Comparison of ENCODE assay signal across 13 mouse cellular contexts in the genomic region with DNA sequence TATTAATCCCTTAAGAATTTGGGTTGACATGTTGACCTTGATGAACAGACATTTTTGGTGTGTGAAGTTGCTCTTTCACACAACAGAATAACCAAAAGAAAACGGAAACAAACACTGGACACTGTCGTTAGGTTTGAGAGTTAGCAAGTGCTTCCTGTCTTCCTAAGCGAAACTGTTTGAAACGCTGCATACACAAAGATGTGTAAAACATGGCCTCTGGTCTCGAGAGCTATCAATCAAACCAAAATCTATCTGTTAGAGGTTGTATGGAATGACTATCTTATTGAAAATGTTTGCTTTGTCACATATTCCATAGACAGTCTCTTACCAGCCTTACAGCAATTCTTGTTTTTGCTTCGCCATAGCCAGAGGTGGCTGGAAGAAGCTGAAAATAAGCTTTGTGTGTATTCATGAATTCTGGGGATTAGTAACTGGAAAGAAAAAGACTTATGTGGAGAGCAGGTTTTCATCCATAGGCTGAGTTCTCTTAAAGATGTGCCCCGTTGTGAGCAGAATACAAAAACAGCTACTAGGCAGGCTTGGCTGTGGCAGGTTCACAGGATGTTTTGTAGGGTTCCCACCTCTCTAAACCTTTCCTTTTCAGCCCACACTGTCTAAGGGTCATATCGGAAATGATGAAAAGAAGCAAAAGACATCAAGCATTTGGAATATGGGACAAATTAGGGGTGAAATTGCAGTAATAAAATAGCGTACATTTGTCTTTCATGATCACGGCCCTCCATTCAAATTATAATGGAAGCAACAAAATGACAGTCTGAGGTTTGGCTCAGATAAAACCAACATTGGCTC.
DNase-seq lines count a peak whose midpoint lies in the region; ATAC-seq lines count a peak whose summit lies in the region.
"Had no signal": no experiment of that assay in that cellular context is flagged by ENCODE, and none has a peak within 500 bp of the region (broad histone marks: within the 10 kb centered on the region; RNA-seq: fewer than 3 reads in every experiment).

No protein-coding gene starts in this region.

- H3K4me2 ChIP-seq in neural tube, embryonic 11.5 days (ENCODE audit: low read depth), result no peak overlapping the region
- H3K4me2 ChIP-seq in forebrain, embryonic 16.5 days (ENCODE audit: low read length), result peak overlapping the region; percentile 54
- H3K4me2 ChIP-seq in midbrain, embryonic 13.5 days (replicated peaks), result peak overlapping the region; percentile 48
- H3K4me2 ChIP-seq: embryonic facial prominence, embryonic 13.5 days; heart, embryonic 13.5 days had no signal

- DNase-seq in neural tube, embryonic 11.5 days (ENCODE audit: low spot score), result peak; percentile 12
- no peak for DNase-seq in neural tube, embryonic 10.5 days (ENCODE audit: extremely low spot score, low spot score)
- DNase-seq in spleen, postnatal 14 days (ENCODE audit: low spot score in 2 of 2), result no peak
- no peak for DNase-seq in ovary, adult 18-20 months (ENCODE audit: low spot score)
- DNase-seq in adrenal gland, postnatal 36 days, result no peak
- DNase-seq: liver, postnatal 0 days; retina, postnatal 1 day; thymus, postnatal 36 days had no signal

- H3K9me3 ChIP-seq in neural tube, embryonic 11.5 days (ENCODE audit: control insufficient read depth, low read length), result no peaks in the 10 kb centered on the region
- no peaks in the 10 kb centered on the region for H3K9me3 ChIP-seq in forebrain, embryonic 16.5 days (ENCODE audit: control insufficient read depth, low read length)
- no peaks in the 10 kb centered on the region for H3K9me3 ChIP-seq in midbrain, embryonic 13.5 days
- H3K9me3 ChIP-seq: embryonic facial prominence, embryonic 13.5 days; heart, embryonic 13.5 days had no signal

- no peaks in the 10 kb centered on the region for H3K4me1 ChIP-seq in neural tube, embryonic 11.5 days (ENCODE audit: control insufficient read depth, insufficient read depth, low read length)
- peaks cover 13% of the 10 kb centered on the region for H3K4me1 ChIP-seq in forebrain, embryonic 16.5 days (replicated peaks; ENCODE audit: control insufficient read depth, insufficient read depth, low read length)
- peaks cover 34% of the 10 kb centered on the region for H3K4me1 ChIP-seq in midbrain, embryonic 13.5 days (replicated peaks)
- H3K4me1 ChIP-seq: embryonic facial prominence, embryonic 13.5 days; heart, embryonic 13.5 days had no signal

- H3K9ac ChIP-seq in neural tube, embryonic 11.5 days (ENCODE audit: low read length), result no peak overlapping the region
- peak overlapping the region; percentile 39 for H3K9ac ChIP-seq in forebrain, embryonic 16.5 days (replicated peaks; ENCODE audit: low read depth, low read length)
- peak overlapping the region; percentile 62 for H3K9ac ChIP-seq in midbrain, embryonic 13.5 days (replicated peaks)
- H3K9ac ChIP-seq: embryonic facial prominence, embryonic 13.5 days; heart, embryonic 13.5 days; liver, postnatal 0 days had no signal

- H3K36me3 ChIP-seq in neural tube, embryonic 11.5 days (ENCODE audit: control insufficient read depth, insufficient read depth, low read length), result no peaks in the 10 kb centered on the region
- H3K36me3 ChIP-seq in forebrain, embryonic 16.5 days (ENCODE audit: control insufficient read depth, insufficient read depth), result no peaks in the 10 kb centered on the region
- no peaks in the 10 kb centered on the region for H3K36me3 ChIP-seq in midbrain, embryonic 13.5 days
- H3K36me3 ChIP-seq: embryonic facial prominence, embryonic 13.5 days; heart, embryonic 13.5 days had no signal

- 55% methylated on average over 10 of the region's 10 CpGs for WGBS in neural tube, embryonic 11.5 days
- 8% methylated on average over 10 of the region's 10 CpGs for WGBS in forebrain, embryonic 16.5 days
- WGBS in midbrain, embryonic 13.5 days, result 7% methylated on average over 10 of the region's 10 CpGs

- no peaks in the 10 kb centered on the region for H3K27me3 ChIP-seq in neural tube, embryonic 11.5 days (ENCODE audit: control insufficient read depth, insufficient read depth, low read length)
- H3K27me3 ChIP-seq in forebrain, embryonic 16.5 days (replicated peaks; ENCODE audit: control insufficient read depth, insufficient read depth, low read length), result no peaks in the 10 kb centered on the region
- no peaks in the 10 kb centered on the region for H3K27me3 ChIP-seq in midbrain, embryonic 13.5 days
- H3K27me3 ChIP-seq: embryonic facial prominence, embryonic 13.5 days; heart, embryonic 13.5 days had no signal

- H3K4me3 ChIP-seq in neural tube, embryonic 11.5 days (ENCODE audit: low read depth, low read length), result no peak overlapping the region
- peak overlapping the region; percentile 7; the same call in 1 of the 2 replicates for H3K4me3 ChIP-seq in forebrain, embryonic 16.5 days (replicated peaks; ENCODE audit: low read length)
- peak overlapping the region; percentile 18 for H3K4me3 ChIP-seq in midbrain, embryonic 13.5 days (replicated peaks)
- H3K4me3 ChIP-seq: embryonic facial prominence, embryonic 13.5 days; heart, embryonic 13.5 days had no signal

- H3K27ac ChIP-seq in neural tube, embryonic 11.5 days (ENCODE audit: low read depth, low read length), result peak overlapping the region; percentile 46
- peak overlapping the region; percentile 92 for H3K27ac ChIP-seq in forebrain, embryonic 16.5 days (ENCODE audit: low read length)
- H3K27ac ChIP-seq in midbrain, embryonic 13.5 days, result peak overlapping the region; percentile 97
- H3K27ac ChIP-seq: embryonic facial prominence, embryonic 13.5 days; heart, embryonic 13.5 days had no signal

- ATAC-seq in neural tube, embryonic 11.5 days (ENCODE audit: insufficient read depth, low FRiP score, low TSS enrichment), result no peak
- ATAC-seq in forebrain, embryonic 16.5 days, result peak; percentile 62
- peak; percentile 94 for ATAC-seq in midbrain, embryonic 13.5 days
- ATAC-seq: intestine, postnatal 0 days; liver, postnatal 0 days had no signal

Comparison
In these comparisons a context has a peak if more than half of its experiments do, and no peak if none do; other contexts are left out.
1. H3K27ac ChIP-seq: peak in every context shown above with its lines; median percentile 97 in midbrain, embryonic 13.5 days; 92 in forebrain, embryonic 16.5 days; 46 in neural tube, embryonic 11.5 days.